Mouse (Mus musculus): ENCODE measurements at regions not wholly inside any gene's neighbourhood (a gene's known extent, or its start where the extent isn't known, plus 50 kb on each side); places are given as distances from the start of the nearest gene placed in this dataset.

- TF ChIP-seq CTCF (IDR thresholded peaks at IDR 0.05; ENCODE audit: low read depth): no peak
- no peak for TF ChIP-seq EP300 (IDR thresholded peaks at IDR 0.05; ENCODE audit: low read depth)
Observed at GRCm38 (mm10) chr4:135042501-135042900, 78.0 kb upstream of the Runx3 start.

Measured in heart, postnatal 0 days (tissue).